Mouse (Mus musculus) urinary bladder, adult 18-20 months (tissue): ENCODE results near the gene Gabrb1.

ENCODE experiments used
- DNase-seq, 2 experiments: peaks; one replicate each; pipeline ENCODE4 v3.0.0; 2022; ENCODE audit warnings: low spot score in 2 of 2, mixed read lengths in 2 of 2

The Gabrb1 gene

DNA sequence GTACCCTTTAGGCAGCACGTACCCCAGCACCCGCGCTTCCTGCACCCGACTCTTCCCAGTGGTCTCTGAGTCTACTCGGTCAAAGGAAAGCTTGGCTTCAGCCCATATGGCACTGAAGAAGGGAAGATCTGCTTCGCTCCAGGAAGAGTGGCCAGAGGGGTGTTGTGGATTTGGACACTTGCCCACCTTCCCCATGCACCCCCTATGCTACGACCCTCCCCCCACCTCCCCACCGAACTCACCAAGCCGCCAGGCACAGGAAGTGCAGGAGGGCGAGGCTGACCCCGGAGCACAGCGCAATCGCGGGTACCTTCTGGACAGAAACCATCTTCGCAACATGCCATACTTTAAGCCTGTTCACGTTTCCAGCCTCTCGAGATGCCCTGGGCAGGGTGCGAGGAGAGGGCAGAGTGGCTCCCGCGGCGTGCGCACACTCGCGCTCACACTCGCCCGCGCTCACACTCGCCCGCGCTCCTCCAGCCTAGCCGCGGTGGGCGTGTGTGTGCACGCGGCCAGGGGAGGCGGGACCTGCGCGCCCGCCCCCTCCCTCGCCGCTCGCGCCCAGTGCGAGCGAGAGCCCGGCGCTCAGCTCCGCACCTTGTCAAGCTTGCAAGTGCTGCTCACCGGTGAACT lies at the start of gene Gabrb1:
Gabrb1 (plus strand) TSS at position 632 of the 633 bp plus-strand sequence.
- DNase-seq, result peak in 1 of 2 experiments; percentile 24

DNA sequence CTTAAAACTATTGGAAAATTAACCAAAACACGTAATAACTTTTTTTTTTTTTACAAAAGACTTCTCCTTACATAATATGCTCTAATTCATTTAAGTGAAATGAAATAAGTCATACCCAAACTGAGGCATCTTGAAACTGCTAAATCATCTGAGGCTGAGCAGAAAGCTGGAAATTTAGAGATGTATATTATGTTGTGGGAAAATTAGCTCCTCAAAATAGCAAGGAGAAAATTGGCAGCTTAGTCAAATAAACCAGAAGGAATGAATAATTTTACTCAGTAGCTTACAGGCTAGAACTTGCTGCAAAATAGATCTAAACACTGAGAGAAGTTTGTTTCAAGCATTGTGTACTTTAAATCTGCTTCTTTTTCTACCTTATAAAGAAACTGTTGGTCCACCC lies 49.2 kb upstream of the Gabrb1 start:
- DNase-seq, result no peak

DNA sequence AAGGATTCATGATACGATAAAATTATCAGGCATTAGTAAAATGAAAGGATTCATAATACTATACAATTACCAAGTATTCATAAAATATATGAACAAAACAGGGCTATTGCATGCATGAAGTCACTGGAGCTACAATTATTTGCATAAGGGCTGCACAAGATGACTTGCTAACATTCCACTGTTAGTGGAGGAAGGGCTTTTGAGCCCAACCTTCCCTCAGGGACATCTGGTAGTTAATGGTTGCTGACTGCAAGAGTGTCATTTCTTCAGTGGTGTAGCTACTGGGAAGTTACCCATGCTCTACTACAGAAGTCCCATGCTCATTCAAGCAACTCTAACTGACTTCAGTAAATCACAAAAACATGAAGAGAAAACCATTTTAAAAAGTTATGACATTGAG lies 43.6 kb upstream of the Gabrb1 start:
- DNase-seq, result no peak

DNA sequence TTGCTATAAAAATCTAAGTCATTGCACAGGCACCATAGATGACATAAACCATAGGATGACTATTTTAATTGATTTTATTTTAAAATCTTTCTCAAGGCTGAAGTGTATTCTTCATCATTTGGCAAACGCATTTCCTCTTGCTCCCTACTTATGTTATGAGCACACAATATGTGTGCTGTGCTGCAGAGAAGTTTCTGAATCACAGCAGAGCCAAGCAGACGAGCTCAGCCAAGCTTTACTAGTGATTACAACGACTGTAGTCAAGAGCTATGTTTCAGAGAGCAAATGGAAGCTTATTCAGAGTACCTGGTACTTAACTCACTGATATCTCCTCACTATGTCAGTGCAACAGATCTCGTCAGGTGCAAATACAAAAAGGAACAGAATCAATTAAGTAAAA lies 41.2 kb upstream of the Gabrb1 start:
- DNase-seq, result no peak

DNA sequence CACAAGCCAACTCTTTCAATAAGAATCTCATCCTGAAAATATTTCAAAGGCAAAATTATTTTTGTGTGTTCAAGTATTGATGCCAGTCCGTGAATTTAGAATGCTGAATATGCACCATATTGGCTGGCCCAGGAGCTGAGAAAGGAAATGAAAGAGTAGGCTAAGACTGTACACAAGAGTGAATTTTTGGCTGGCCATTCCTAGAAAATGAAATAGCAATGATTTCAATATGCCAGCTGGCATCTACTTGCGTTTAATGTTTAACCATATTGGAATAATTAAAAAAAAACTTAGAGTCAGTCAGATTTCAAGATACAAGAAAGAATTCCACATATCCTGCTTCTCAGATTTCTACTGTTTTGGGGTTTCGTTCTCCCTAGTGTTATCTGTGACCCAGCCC lies 30.1 kb upstream of the Gabrb1 start:
- no peak for DNase-seq

DNA sequence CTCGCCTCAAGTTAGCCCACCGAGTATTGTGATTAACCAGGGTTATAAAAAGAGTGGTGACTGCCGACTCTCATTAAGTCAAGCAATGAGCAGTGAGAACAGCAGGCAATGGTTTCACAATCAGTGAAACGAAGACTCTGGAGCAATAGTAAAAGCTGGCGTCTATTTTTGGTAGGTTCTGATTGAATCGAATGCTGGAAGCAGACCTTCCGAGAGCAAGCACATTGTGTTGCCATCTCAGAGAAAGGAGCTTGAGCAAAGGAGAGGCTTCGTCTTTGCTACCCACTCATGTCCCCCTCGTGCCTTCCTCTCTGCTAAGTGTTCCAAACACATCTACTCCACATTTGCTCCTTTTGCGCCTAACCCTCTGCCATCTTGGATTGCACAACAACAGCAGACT lies 18.1 kb upstream of the Gabrb1 start:
- DNase-seq, result no peak

DNA sequence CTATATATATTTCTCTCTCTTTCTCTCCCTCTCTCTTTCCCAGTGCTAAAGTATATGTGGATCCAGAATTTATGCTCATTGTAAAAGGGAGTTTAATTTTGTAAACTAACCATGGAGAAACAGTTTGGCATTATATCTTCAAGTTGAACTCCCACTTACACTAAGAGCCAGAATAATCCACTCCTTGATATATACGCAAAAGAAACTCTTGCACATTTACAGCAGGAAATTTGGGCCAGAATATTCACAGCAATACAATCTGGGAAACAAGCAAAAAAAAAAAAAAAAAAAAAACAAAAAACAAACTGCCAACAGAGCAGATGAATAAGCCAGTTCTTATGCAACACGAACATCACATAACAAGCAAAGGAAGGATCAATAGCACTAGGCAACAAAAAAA lies 9.8 kb upstream of the Gabrb1 start:
- DNase-seq, result no peak

DNA sequence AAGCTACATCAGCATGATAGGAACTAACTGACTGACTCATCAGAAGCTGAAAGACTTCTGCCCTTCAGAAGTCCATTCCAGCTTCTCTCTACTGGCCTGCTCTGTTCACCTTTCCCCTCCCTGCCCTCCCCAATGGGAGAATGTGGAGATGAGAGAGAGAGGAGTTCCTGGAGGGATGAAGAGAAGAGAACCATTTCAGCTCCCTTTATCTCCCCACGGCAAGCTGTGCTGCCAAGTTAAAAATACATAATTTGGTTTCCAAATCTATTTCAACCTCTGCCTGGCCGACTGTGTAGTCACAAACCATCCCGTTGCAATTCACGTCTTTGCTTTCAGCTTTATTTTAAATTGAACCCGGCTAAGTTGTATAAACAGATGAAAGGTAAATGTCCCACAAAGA lies 3.9 kb upstream of the Gabrb1 start:
- no peak for DNase-seq

DNA sequence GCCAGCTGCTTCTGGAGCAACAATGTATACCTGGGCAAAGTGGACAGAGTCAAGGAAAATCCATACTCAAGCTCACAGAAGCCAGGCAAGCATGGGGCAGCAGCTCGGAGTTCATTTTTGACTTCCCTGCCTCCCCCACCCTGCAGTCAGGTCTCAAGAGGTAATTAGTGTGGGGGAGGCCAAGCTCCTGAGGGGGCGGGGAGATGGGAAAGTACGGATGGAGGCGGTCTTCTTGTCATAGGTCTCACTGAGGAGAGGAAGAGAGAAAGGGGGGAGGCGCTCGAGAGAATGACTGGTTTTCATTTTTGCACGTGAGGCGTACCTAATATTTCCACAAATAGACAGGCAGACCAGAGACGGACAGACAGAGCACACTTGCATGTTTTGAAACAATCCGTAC lies 1.1 kb upstream of the Gabrb1 start:
- DNase-seq, result no peak

DNA sequence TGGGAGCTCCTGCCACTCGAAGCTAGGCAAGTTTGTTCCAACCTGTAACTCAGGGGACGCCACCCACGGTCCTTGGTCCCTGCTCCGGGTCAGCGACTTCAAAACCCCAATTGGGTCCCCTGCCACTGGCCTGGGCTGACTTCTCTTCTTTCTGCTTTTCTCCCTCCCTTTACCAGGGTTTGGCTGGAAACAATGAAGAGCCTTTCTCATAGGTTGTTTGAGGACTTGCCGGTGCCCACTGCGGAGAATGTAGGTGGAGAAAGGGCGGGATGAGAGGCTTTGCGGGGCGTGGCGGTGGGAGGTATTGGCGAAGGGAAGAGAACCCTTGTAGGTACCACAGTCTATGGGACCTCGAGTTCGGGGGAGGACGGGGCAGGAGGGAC lies 193 bp downstream of the Gabrb1 start, which contains the start of gene Gabra4:
Gabra4 (minus strand) TSS at position 194 of the 383 bp plus-strand sequence.
- no peak for DNase-seq

DNA sequence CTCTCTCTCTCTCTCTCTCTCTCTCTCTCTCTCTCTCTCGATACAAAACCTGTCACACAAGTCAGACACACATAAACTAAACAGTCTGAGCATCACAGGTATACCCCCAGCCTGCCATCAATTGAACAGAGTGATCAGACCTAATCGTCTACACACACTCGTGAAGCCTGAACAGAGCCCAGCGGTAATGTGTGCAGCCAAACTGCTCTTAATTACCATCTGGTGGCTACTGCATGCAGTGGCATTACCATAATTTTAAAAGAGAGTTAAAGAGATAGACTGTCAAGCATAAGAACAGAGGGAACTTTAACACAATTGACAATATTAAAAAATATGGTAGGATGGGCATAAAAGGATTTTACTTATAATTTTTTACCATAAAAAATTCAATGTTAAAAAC lies 7.7 kb downstream of the Gabrb1 start:
- no peak for DNase-seq

DNA sequence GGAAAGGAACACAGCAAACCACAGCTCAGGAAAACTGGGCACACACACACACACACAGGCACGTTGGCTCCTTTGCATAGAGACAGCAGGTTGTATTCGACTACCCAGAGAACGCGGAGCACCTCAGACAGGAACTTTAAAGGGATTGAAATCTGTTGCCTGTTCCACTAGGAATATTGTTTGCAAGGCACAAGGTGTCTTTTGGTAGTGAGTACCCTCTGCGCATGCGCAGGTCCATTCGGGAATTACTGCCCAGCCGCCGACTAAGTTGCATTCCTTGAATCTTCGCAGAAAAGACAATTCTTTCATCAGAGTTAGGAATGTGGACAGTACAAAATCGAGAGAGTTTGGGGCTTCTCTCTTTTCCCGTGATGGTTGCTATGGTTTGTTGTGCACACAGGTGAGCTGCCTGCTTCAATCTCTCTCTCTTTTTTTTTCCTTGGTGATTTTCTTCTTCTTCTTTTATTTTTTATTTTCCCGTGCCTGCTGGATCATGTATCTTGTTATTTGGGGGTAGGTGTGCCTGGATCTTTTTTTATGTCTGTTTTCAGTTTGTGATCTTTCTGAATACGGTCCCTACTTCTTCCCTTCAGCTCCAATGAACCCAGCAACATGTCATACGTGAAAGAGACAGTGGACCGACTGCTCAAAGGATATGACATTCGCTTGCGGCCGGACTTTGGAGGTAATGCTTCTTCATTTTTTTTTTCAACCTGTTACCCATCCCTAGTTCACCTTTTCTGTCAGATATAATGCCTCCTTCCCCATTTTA lies 42.0 kb downstream of the Gabrb1 start:
- DNase-seq, result peak; percentile 3 to 4

DNA sequence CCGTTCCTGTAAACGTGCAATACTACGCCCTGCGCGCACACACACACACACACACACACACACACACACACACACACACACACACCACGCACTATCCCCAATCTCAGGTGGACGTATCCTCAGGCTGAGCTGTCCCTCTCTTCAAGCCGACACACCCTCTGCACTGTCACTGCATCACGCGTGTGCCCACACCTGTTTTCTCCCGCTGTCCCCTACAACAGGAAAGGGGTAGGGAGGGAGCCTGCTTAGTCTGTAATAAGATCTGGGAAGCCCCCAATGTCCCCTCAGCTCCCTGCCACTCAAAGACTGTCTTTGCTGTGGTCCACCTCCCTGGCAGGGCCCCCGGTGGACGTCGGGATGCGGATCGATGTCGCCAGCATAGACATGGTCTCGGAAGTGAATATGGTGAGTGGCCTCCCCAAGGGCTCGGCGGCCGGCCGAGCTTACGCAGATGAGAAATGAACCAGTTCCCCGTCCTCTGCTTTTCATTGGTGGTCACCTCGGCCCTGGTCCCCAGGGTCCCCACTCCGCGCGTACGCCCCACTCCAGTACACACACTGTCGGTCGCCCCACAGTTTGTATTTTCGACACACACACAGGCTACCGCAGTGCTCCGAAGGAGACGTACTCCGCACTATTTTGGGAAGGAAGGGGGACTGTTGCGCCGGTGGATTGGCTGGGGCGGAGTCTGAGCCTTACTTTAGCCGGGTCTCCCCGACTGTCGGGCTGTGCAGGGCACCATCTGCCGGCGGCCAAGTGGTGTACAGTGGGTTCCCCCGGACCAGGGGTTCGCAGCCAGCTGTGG lies 42.8 kb downstream of the Gabrb1 start:
- peak; percentile 1 to 16 for DNase-seq

DNA sequence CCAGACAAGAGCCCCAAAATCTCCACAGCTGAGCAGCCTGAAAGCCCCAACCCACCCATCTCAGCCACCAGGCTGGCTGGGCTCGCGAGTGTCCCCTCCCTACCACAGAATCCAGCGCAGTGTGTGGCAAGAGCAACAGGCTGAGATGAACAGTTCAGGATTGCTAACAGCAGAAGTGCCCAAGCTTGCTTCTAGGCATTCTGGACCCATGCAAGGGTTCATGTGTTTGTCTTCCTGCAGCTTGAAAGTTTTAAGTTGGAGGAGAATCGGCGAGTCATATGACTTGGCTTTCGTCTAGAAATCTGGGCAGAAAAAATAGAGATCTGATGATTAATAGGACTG lies 43.3 kb downstream of the Gabrb1 start:
- DNase-seq, result no peak

DNA sequence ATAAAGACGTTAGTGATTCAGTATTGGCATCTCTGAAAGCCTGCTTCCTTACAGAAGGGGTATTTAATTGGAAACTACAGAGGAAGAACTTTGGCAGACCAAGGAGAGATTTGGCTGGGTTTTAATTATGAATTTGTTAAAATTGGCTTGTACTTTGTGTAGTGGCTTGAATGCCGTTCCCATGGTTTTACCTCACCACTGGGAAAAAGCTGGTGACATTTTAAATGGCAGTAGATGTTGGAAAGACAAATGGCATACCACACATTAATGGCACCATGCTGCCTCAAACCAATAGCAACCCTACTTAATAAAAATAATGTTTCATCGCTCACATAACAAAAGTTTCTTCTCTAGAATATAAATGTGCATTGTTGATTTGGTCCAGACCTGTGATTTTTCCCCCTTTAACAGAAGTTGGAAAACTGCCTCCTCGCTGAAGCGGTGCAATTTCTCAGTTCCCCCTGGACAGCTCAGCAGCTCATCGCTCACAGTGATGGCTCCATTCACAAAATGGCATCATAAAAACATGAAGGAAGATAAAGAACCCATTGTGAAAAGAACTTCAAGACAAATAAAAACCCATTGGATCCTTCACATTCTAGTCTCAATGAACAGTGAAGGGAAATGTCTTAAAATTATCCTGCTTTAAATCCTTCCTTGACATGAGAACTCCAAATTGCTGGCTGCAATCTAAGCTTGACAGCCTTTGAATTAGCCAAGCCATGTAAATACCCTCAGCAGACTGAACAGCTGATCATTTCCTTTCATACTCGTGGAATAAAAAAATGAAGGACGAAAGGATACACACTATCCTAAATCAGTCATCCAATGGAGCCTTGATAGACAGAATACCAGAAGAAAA lies 75.2 kb downstream of the Gabrb1 start:
- DNase-seq, result no peak

DNA sequence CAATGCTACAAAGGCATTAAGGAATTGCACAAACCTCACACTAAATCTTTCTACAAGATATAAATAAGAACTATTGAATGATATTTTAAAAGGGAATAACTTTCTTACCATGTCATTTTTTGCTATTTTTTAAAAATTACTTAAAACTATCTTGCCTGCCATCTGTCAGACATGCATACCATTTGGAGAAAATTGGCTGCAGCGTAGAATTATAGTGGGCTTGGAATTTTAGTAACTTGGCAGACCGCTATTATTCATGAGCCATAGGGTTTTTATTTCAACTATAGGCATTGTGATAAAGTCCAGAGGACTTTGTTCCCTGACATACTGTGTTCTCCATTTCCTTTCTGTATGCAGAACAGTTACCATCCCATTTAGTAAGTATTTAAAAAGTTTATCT lies 89.5 kb downstream of the Gabrb1 start:
- DNase-seq, result no peak

DNA sequence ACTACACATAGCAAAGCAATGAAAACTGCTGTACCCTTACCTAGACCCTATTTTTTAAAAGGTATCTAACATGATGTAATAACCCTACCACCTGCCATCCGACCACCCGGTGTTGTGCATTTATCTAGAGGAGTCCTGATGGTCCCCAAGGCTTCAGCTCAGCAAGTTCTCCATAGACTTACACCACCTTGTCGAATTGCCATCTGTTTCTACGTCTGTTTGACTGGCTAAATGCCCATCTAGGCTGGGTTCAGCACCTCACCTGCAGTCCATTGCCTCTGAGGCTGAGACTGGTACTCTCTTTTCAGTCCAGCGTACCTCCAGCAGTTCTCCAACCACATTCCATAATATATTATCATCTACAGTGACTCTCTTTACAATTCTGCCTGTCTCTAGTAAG lies 96.1 kb downstream of the Gabrb1 start:
- DNase-seq, result no peak

DNA sequence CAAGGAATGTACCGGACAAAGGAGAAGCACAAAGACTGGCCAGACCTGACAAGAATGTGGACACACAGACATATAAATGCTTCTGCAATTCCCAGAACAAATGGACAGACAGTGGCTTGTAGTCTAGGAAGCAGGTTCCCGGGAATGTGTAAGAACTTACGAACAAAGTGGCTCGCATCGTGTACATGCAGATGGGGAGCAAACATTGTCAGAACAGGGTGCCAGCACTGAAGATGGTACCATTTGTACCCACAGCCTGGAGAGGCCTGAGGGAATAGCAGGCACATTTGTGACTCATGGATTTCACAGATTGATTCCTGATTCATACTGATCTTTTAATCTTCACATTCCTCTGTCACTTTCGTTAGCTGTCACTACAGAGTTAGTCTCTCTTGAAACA lies 103.2 kb downstream of the Gabrb1 start:
- no peak for DNase-seq

DNA sequence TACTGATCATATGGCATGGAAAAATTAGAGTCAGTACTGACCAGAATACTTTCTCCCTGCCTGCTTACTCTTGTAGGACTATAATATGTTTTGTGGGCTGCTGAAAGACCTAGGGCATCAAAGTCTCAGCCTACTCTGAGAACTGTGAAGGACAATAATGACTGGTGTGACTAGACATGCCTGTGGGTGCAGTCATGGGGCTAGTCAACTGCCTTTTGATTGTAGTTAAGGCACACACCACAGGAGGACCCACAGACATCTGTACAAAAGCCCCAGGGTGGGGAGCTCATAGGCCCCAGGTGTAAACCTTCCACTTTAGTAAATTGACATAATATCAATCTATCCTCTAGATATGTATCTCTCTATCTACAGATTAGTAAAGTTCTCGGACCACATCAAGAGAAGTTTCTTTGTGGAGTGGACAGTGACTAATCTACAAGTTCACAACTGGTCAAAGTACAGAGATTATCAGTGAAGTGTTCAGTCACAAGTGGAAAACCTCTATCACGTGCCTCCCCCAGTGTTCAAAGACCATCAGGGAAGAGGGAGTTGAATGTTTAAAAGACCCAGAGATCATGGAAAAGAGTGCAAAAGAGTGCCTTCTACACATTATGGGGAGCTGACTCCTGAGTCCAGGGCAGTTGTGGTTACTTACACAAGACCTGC lies 123.7 kb downstream of the Gabrb1 start:
- DNase-seq, result no peak

DNA sequence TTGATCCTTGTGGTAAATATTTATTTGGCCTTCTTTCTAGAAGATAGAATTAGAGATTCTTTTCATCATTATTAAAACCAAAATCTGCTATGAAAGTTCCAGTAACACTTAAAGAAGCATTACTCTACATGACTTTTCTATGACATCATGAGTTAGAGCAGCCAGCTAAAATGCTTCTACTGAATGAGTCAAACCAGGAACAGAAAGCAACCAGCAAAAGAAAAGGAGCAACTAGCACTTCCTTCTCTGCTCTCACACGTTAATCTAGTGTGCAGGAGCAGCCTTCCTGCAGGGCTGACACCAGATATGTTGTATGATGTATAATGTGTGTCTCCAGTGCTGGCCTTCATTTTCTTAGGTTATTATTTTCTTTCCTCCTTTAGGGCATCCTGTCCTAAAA lies 164.9 kb downstream of the Gabrb1 start:
- DNase-seq, result no peak

DNA sequence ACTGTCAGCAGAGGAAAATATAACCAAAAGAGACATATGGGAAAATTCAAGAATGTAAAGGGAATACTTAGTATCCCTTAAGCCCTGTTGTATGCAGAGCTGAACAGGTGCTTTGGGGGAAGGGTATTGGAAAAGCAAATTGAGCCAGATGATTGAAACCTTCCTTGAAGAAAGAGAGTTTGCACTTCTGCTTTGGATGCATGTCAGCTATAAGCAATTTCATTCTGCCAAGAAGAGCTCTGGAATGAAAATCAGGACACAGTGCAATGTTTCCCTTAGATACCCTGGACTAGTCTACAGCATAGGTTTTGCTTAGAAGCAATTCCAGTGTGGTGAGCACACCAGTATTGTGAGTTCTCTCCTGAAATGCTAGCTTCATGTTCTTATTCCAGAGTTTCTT lies 170.4 kb downstream of the Gabrb1 start:
- no peak for DNase-seq
